Mouse (Mus musculus) mouse trophoblast stem cell (cell line): Measurements from ENCODE around the gene Cpne4.

ENCODE experiments used
- in situ Hi-C, 2 experiments: fragments of 300-500 bp; cut with MseI, MboI; formaldehyde crosslinking; loops; 2 replicates in 1 of 2; 3 replicates in 1 of 2; pipeline ENCODE4 v1.15.1; 2025

The Cpne4 gene

GRCm38 (mm10) chr9:104865830-104866229, 318.7 kb downstream of the Cpne4 start:
- in situ Hi-C loops: no loop called here

GRCm38 (mm10) chr9:104872586-104872985, 325.5 kb downstream of the Cpne4 start:
- in situ Hi-C loops: no loop called here

- in situ Hi-C loops: no loop called here
These were observed 327.1 kb downstream of the Cpne4 start for GRCm38 (mm10) chr9:104874157-104874556.

GRCm38 (mm10) chr9:104877014-104877413, 329.9 kb downstream of the Cpne4 start:
- in situ Hi-C loops: no loop called here

- in situ Hi-C loops: no loop called here
These were observed 331.5 kb downstream of the Cpne4 start for GRCm38 (mm10) chr9:104878558-104878957.

- in situ Hi-C loops: no loop called here
These were observed 343.4 kb downstream of the Cpne4 start for GRCm38 (mm10) chr9:104890517-104890916.

- in situ Hi-C loops: no loop called here
These were observed 348.3 kb downstream of the Cpne4 start for GRCm38 (mm10) chr9:104895360-104895759.

GRCm38 (mm10) chr9:104901118-104901517, 354.0 kb downstream of the Cpne4 start:
- in situ Hi-C loops: no loop called here

GRCm38 (mm10) chr9:104901827-104902226, 354.7 kb downstream of the Cpne4 start:
- in situ Hi-C loops: no loop called here

- in situ Hi-C loops: no loop called here
These were observed 365.6 kb downstream of the Cpne4 start for GRCm38 (mm10) chr9:104912686-104913085.

- in situ Hi-C loops: no loop called here
These were observed 366.2 kb downstream of the Cpne4 start for GRCm38 (mm10) chr9:104913327-104913726.

GRCm38 (mm10) chr9:104921197-104921596, 374.1 kb downstream of the Cpne4 start:
- in situ Hi-C loops: no loop called here

- in situ Hi-C loops: no loop called here
These were observed 375.0 kb downstream of the Cpne4 start for GRCm38 (mm10) chr9:104922051-104922450.

GRCm38 (mm10) chr9:104928806-104929205, 381.7 kb downstream of the Cpne4 start:
- in situ Hi-C loops: no loop called here

- in situ Hi-C loops: no loop called here
These were observed 393.3 kb downstream of the Cpne4 start for GRCm38 (mm10) chr9:104940389-104940788.

GRCm38 (mm10) chr9:104950551-104950950, 403.5 kb downstream of the Cpne4 start:
- in situ Hi-C loops: no loop called here

GRCm38 (mm10) chr9:104952176-104952575, 405.1 kb downstream of the Cpne4 start:
- in situ Hi-C loops: no loop called here

GRCm38 (mm10) chr9:104972828-104973227, 425.7 kb downstream of the Cpne4 start:
- in situ Hi-C loops: no loop called here

- in situ Hi-C loops: no loop called here
These were observed 435.0 kb downstream of the Cpne4 start for GRCm38 (mm10) chr9:104981934-104982548.

- in situ Hi-C loops: no loop called here
These were observed 451.1 kb downstream of the Cpne4 start for GRCm38 (mm10) chr9:104998225-104998624.

- in situ Hi-C loops: no loop called here
These were observed 463.6 kb downstream of the Cpne4 start for GRCm38 (mm10) chr9:105010721-105011120.

GRCm38 (mm10) chr9:105018186-105018585, 471.1 kb downstream of the Cpne4 start:
- in situ Hi-C loops: no loop called here

- in situ Hi-C loops: no loop called here
These were observed 481.2 kb downstream of the Cpne4 start for GRCm38 (mm10) chr9:105028311-105028710.

GRCm38 (mm10) chr9:105032572-105032971, 485.5 kb downstream of the Cpne4 start:
- in situ Hi-C loops: no loop called here
